Mouse (Mus musculus) thymus, adult 18-20 months (tissue): Measurements from ENCODE around the gene Ybey.

Experiments used
- DNase-seq, 2 experiments: peaks; one replicate each; pipeline ENCODE4 v3.0.0; 2022; ENCODE audit warnings: mixed read lengths in 2 of 2

The Ybey gene

DNA sequence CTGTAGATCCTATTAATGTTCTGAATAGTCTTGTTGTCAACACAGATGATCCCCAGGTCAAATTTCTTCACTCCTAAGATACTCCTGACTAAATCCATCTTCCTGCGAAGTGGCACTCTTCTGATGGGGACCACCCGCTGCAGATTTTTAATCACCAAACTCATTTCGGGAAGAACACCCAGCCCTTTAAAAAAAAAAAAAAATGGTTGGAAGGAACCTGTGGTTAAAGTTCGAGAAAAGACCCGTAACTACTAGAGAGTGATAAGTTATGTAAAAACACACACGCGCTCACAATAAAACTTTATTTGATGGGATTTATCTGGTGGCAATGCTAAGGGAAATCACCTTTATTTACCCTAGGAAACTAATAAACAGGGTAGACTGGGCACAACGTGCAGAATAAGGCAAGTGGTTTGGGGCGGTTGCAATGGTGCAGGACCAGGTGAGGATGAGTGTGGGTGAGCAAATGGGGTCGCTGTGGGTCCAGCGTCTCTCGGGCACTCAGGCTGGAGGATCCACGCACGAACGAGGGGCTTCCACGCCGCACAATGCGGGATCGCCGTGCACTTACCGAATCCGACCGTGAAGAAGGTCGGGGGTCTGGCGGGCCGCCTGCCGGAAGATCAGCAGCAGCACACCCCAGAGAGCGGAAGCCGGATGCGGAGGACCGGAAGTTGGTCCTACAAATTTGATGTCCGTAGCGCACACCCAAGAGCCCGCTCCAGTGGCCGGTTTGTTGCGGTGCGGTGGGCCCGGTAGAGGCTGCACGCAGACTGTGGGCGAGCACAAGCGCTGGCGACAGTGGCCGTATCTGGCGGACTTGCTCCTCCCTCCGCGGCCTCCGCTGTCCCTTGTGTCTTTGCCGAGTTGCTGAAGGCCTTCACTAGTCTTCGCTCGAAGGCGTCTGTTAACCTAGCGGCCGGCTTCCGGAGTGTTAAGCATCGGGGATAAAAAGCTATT, at the start of gene Ybey, which contains the start of gene Mcm3ap:
TSS of gene Ybey (minus strand) at position 912 of the 960 bp plus-strand sequence.
TSS of gene Mcm3ap (plus strand) at position 725 of the 960 bp plus-strand sequence.
- peak; percentile 67 to 70 for DNase-seq

DNA sequence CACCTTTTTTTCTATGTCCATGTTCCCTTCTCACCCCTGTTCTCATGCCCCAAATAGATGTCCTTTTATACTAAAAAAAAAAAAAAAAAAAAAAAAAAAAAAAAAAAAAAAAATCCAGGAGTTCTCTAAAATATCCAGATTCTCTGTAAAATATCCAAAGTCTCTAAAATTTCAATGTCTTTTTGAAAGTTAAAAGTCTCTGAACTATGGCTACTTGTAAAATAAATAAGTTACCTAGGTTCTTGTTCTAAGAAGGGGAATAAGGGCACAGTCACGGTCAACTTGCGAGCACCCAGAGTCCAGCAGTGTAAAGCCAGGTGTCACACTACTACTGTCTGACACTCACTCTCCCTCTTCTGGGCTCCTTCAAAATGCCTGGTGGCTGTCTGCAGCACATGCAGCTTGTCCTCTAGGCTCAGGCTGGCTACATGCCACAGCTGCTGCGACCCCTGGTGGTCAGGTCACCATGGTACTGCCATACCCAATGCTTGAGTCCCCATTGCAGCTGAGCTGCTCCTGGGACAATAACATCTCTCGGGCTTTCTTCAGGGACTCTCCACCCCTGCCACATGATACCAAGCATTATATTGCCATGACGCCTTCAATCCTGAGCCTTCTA, 44.2 kb upstream of the Ybey start:
- DNase-seq = peak; percentile 46 to 59

DNA sequence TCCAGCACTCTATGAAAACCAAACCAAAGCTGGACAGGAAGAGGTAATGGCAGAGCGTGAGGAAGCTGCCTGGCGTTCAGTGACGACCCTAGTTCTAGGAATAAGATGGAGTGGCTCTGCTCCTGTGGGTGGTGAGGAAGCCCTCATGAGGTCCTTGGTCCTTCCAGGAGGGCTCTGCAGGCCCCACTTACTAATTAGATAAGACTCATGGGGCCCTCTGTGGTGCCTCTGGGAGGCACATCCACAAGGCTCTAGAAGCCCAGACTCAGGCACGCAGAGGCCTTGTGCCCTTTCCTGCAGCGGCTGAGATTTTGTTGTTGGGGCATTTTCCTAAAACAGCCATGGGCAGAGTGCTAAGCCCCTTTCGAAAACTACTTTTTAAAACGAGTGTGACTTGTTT, 37.0 kb upstream of the Ybey start:
- DNase-seq = no peak

DNA sequence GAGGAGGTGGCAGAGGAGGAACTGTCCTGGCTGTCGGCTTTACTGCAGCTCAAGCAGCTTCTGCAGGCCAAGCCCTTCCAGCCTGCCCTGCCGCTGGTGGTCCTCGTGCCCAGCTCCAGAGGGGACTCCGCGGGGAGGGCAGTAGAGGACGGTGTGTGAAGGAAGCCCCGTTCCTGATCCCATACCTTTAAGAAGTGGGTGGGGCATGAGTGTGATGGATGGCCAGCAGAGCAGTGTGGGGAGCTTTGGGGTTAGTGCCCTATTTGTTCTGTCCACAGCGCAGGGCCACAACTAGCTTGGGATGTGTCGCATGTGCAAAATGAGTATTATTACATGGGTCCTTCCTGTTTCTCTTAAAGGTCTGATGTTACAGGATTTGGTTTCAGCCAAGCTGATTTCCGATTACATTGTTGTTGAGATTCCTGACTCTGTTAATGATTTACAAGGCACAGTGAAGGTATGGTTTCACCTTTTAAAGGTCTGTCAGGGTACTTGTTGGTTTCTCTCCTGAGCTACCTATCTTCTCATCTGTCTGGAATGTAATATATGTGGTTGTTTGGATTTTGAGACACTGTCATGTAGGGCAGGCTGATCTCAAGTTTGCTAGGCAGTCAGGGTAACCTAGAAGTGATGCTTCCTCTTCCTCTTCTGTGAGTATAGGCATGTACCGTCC, 35.5 kb upstream of the Ybey start:
- no peak for DNase-seq

DNA sequence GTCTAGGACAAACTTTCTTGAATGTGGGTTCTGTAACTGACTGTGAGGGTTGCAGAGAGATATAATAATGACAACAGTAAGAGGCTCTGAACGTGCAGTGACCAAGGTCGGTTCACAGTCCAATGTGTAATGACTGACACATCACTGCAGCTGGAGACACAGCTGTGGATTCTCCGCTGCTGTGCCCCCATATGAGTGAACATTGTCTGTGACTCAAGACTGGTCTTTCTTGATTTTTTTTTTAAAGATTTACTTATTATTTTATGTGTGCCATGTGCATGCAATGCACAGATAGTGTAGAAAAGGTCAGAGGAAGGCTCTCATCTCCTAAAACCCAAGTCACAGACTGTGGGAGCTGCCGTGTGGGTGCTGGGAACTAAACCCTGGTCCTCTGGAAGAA, 28.6 kb upstream of the Ybey start:
- no peak for DNase-seq

DNA sequence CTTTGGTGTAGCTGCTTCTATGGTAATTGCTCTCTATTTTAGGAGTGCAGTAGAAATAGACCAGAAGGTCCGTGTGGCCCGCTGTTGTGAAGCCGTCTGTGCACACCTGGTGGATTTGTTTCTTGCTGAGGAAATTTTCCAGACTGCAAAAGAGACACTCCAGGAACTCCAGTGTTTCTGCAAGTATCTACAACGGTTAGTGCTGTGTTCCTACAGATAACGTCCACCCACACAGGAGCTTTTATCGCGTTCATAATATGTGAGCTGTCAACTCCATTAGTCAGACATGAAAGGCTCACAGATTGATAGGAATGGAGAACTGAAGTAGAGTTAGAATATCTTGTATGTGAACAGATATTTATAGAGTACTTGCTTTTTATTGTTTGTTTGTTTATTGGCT, 27.5 kb upstream of the Ybey start:
- no peak for DNase-seq

DNA sequence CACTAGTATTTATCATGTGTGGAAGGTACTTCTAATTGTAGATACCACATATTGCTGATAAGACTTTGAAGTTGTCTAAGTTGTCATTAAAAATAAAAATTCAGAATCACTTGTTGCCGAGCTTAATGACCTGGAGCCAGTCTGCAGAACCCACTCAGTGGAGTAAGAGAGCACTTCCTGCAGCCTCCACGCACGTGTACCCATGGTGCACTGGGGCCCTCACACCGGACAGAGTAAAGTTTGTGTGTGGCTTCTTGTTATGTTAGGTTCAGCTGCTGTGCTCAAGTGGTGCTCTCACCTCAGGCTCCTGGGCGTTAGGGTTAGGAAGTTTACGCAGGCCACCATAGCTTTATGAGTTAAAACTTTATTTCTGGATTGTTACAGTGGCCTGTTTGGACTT, 26.6 kb upstream of the Ybey start:
- DNase-seq = no peak

DNA sequence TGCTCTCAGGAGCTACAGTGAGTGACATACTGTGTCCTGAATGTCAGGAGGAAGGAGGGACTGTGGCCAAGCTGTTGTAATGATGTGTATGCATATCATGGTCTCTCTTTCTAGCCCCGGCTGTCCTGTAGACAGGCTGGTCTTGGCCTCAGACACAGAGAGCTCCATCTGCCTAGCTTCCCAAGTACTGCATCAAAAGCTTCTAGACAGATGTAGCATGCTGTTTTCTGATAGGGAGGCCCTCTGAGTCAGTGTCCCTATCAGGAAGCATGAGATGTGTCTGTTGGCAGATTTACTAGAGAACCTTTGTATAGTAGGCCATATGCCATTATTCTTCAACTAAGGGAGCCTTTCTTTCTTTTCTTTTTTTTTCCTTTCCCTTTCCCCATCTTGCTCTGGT, 24.6 kb upstream of the Ybey start:
- DNase-seq = no peak

DNA sequence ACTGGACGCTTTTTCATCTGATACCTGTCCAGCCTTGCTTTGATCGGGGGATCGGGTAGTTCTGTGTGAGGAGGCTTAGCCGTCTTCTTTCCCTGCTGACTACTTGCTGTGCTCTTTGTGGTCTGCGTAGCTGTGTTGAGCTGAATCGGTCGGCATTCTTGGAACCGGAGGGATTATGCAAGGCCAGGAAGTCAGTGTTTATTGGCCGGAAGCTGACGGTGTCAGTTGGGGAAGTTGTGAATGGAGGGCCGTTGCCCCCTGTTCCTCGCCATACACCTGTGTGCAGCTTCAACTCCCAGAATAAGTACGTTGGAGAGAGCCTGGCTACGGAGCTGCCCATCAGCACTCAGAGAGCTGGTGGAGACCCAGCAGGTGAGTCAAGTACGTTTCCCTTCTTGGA, 20.3 kb upstream of the Ybey start:
- DNase-seq = no peak

DNA sequence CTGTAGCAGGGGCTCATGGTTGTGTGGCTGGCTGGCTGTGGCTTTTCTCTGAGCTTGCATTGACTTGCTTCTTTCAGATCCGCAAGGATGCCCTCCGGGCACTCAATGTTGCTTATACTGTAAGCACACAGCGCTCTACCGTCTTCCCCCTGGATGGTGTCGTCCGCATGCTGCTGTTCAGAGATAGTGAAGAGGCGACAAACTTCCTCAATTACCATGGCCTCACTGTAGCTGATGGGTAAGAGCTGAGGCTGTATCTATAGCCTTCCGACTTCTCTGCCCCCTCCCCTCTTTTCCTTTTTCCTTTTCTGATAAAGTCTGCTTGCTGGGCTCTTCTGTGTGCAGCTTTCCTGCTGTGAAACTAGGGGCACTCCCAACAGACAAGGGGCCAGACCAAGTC, 19.4 kb upstream of the Ybey start:
- no peak for DNase-seq

DNA sequence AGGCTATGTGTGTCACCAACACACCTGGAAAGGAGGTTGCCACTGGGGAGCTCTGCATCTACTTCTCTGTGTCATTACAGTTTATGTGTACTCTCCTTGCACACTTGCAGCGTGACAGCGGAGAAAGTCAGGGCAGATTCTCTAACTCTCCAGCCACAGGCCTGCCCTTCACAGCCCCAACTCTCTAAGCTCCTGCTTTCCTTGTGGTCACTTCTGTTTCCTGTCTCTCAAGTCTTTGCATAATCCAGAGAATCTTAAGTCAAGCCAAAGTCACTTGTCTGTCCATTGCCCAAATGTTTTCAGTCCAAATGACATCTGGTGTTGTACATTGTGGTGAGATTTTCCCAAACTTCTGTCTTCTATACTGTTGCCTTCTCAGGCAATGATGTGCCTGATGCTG, 17.4 kb upstream of the Ybey start:
- DNase-seq = no peak

DNA sequence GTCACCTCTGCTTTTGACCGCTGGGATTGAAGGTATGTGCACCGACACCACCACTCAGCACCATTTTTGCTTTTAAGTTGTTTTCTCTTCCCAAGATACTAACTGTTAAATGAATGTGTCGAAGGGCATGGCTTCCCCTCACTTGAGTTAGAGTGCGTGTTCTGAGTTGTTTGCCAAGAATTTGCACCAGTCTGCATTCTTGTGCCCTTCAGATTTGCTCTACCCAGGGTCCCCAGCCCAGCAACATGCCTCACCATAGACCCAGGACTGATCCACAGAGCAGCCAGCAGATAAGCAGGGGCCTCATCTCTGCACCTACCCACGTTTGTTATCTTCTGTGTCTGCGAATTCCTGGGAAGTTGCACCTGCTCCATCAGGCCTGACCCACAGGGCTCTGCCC, 12.6 kb upstream of the Ybey start:
- DNase-seq = no peak

DNA sequence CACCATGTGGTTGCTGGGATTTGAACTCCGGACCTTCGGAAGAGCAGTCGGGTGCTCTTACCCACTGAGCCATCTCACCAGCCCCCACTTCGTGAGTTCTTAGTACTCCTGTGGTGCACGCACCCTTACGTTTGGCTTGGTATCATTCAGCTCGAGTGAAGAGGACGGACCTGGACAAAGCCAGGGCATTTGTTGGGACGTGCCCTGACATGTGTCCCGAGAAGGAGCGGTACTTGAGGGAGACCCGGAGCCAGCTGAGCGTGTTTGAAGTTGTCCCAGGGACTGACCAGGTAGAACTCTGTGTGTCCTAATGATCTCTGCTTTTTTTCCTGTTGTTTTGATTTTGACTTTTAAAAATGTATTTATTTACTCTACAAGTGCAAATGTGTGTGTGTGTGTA, 11.9 kb upstream of the Ybey start:
- DNase-seq = no peak

DNA sequence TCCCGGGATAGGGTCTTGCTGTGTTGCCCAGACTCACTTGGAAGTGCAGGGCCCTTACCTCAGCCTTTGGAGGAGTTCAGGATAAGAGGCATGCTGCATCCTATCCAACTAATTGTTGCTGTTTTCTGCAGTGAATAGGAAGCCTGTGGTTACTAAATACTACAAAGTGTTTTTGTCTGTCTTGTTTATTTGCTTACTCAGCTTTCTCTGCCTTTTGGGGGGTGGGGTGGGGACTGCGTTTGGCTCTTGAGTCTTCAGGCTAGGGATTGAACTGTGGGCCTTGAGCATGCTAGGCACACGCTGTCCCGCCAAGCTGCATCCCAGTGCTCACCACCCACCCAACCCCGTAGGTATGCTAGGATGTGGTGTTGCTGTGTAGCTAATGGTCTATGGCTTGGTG, 4.8 kb upstream of the Ybey start:
- DNase-seq = no peak

DNA sequence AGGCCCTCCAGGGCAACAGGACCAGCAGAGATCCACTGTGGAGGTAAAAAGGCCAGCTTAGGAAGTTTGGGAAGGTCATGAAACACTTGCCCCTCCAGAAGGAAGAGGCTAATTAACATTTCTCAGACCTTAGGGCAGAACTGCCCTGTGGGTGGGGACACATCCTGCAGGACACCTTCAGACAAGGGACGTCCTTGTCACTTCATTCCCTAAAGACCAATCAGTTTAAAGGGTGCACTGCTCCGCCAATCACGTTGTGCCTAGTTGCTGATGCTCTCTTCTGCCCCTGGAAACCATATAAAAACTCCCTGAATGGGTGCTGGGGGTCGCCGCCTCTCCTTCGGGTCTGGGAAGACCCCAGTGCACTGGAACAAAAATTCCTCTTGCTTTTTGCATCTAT, 6.2 kb downstream of the Ybey start:
- no peak for DNase-seq

DNA sequence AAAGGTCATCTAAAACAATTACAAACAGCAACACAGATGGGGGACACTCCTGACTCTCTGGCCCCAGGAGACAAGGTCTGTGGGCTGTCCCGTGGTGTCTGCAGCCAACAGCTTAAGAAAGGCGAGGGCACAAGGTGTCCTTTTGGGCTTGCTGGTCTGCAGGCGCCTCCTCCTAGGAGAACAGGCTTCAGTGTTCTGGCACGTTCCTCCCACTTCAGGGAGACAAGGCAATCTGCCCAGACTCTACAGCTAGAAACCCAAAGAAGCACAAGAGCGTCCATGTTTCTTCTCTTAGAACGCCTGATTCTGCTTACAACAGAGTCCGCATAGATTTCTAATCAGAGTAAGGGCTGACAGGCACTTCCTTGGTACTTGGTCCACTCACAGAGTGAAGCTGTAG, 6.6 kb downstream of the Ybey start:
- no peak for DNase-seq

DNA sequence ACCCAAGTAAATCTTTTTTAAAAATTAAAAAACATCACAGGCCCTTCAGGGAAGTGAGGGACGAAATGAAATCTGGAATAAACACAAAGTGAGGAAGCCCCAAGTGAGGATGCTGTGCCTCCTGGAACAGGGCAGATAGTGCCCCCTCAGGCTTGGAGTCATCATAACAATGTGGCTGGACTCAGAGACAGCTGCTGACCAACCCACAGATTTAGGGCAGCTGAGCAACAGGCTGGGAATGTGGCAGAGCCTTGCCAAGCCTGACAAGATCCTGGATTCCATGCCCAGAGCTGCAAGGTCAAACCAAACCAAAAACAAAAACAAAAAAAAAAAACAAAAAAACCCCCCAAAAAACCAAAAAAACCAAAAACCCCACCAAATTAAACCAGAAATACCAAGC, 7.7 kb downstream of the Ybey start:
- no peak for DNase-seq

DNA sequence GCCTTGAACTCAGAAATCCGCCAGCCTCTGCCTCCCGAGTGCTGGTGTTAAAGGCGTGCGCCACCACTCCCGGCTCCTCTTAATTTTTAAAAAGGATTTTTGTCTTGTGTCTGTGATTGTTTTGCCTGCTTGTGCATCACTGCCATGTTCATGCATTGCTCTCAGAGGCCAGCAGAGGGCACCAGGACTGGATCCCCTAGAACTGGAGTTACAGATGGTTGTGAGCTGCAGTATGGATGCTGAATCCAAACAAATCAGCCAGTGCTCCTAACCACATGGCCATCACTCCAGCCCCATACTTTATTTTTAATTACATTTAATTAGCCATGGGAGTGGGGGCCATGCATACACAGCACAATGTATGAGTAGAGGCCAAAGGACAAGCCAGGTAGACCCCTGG, 13.6 kb downstream of the Ybey start:
- DNase-seq = no peak

DNA sequence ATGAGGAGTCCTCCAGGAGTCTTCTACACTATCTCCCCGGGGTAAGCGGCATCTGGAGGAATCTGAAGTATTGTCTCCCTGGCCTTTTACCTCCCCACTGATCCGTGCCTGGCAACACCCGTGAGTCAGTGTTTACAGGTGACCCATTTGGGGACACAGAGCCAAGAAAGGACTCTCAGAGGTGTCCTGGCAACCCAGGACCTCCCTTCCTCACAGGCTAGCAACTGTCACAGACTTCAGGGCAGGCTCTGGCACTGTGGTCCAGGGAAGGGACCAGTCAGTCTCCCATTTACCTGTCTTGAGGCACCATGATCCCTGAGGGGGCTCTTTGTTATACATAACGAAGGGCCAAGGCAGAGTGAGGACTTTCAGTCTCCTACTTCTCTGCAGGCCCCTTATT, 20.1 kb downstream of the Ybey start, which contains the start of gene 2610028H24Rik:
TSS of gene 2610028H24Rik (plus strand) at position 231 of the 400 bp plus-strand sequence.
- no peak for DNase-seq

DNA sequence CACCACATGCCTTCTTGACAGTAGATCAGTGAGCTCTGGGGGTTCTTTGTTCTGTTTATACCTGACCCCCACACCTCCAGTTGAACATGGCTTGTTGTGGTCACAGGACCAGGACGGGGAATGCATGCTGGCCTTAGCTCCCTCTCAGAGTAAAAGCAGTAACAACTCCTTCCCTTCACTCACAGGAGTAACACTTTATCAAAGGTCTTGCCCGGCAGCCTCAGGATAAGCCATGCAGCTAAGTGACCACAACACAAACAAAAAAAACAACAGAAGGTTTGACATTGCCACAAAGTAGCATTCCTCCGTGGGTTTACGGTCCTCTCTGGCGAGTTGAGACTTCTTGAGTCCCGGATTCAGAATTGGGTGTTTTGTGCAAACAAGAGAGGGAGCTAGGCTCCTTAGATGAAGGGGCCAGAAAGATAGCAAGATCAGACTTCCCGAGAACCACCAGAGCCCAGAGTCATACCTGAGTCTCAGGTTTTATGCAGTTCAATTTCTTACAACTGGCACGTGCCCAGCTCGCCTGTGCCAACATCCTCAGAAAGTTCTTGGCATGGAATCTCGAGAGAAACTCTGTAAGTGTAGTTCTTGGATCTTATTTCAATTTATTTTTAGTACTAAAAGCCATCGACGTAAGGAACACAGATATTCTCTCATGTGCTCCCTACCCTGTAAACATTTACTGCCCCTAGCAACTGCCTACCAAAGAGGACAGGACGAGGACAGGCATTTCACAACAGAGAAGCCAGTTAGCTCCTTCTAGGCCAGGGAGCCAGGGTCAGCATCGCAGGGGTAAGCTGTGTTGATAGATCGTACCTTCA, 21.3 kb downstream of the Ybey start:
- DNase-seq = no peak

DNA sequence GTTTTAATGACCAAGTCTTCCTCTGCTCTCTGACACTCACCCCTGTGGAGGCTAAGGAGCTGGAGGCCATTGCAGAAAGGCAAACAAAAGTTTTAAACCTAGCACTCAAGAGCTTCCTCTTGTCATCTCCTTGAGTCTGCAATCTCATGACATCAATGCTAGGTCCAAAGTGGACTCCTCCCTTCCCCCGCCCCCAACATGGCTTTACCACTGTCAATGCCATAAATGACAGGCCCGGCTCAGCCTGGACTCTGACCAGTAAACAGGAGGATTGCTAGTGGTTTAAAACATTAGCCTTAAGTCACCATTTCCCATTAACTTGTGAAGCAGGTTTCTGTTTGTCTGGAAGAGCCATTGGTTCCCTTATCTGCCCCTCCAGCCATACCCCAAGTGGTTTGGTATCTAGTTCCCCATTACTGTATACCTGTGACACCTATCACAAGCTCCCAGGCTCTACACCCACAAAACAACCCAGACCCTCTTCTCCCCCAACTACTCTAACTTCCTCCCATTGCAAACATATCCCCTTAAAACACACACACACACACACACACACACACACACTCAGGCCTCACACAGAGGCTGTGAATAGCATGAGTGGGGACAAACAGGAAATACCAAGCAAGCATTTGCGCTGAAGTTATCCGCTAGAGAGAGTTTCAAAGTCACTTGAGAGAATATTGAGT, 22.8 kb downstream of the Ybey start:
- no peak for DNase-seq
